Mouse (Mus musculus): ENCODE data around the gene Pacs1.

- TF ChIP-seq CTCF (IDR thresholded peaks at IDR 0.05; ENCODE audit: low read depth) (no peak), EP300 (IDR thresholded peaks at IDR 0.05; ENCODE audit: low read depth) (no peak)
Measured at GRCm38 (mm10) chr19:5150358-5150757, 122.6 kb downstream of the Pacs1 start.

Measured in liver, embryonic 14.5 days (tissue).